Mouse (Mus musculus) C2C12 (cell line): ENCODE data around the gene Tbxa2r.

Source experiments
- CEBPB ChIP-seq: IDR thresholded peaks from one replicate; pipeline ENCODE4 v1.6.1; 2011; ENCODE audit warnings: low read depth, mild to moderate bottlenecking, control low read depth, moderate library complexity
- CTCF ChIP-seq: IDR thresholded peaks from one replicate; pipeline ENCODE4 v1.5.1; 2011; ENCODE audit not compliant: control insufficient read depth, insufficient read depth, insufficient read length
- FOSL1 ChIP-seq: IDR thresholded peaks from one replicate; pipeline ENCODE4 v1.8.0; 2011; ENCODE audit warnings: mild to moderate bottlenecking, low read length; ENCODE audit not compliant: poor library complexity, insufficient read depth, severe bottlenecking
- MAX ChIP-seq: IDR thresholded peaks from one replicate; pipeline ENCODE4 v1.6.1; 2011; ENCODE audit warnings: mild to moderate bottlenecking, control low read depth
- MYOD1 ChIP-seq: IDR thresholded peaks from one replicate; pipeline ENCODE4 v1.6.1; 2011; ENCODE audit warnings: low read depth; ENCODE audit not compliant: control insufficient read depth, insufficient read length
- USF1 ChIP-seq: IDR thresholded peaks from one replicate; pipeline ENCODE4 v1.6.1; 2011; ENCODE audit warnings: low read depth, mild to moderate bottlenecking, control low read depth, moderate library complexity

- TF ChIP-seq USF1 (peak; percentile 79), CTCF (peak; percentile 84), CEBPB (no peak), MAX (peak; percentile 81), FOSL1 (no peak), MYOD1 (no peak)
These were observed 35.8 kb upstream of the Tbxa2r start, which contains the start of gene Pip5k1c for GRCm38 (mm10) chr10:81292554-81293333.
